Mouse (Mus musculus) spleen, postnatal 4 days (tissue): Measurements from ENCODE around the gene Fyn.

ENCODE experiments used
- DNase-seq, 2 experiments: peaks; one replicate each; pipeline ENCODE4 v3.0.0; 2022; ENCODE audit warnings: low spot score in 2 of 2

Fyn gene

DNA sequence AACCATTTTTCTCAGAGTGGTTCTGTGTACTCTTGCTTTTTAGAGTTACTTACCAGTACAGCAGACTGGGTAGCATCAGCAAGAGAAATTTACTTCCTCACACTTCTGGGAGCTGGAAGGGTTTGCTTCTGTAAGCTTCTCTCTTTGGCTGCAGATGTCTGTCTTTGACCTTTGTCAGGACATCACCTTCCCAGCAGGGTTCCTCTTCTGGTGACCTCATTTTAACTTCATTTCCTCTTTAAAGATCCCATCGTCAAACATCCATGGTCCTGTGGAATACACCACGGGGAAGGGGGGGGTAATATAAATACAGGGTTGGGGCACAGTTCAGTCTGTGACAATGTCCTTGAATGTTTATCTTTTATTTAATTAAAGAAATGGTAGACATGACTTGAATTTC, 74.5 kb downstream of the Fyn start:
- DNase-seq, result no peak

DNA sequence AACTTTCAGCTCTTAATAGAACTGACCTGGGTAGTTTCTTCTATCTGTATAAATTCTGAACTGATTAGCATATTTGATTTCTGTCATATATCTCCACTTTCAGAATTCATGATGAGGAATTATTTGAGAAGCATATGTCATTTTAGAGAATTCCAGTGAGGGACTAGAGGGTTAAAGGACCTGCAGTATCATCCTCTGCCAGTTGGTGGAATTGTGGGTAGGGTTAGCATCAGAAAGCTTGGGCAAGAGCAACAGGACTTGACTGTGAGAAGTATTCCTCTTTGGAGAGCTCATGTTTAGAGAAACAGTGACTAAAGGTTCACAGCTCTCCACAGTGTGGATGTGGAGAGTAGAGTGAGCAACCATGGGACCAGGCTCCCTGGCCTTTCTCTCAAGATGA, 75.3 kb downstream of the Fyn start:
- no peak for DNase-seq

DNA sequence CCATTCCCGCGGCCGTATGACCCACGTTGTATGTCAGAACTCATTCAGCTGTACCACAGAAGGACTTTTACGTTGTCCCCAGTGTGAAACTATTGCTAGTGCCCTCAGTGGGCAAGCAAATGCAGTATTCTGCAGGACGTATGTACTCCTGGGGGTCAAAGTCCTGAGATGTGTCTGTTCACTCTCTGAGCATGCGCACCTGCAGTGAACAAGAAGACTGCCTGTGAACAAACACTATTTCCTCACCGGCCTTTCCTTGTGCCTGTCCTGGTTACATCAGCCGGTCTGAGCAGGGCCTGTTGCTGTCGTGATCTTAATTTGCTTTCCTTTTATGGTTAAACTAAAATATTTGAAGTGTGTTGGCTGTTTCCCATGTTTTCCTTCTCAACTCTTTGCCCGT, 77.2 kb downstream of the Fyn start:
- DNase-seq, result no peak

DNA sequence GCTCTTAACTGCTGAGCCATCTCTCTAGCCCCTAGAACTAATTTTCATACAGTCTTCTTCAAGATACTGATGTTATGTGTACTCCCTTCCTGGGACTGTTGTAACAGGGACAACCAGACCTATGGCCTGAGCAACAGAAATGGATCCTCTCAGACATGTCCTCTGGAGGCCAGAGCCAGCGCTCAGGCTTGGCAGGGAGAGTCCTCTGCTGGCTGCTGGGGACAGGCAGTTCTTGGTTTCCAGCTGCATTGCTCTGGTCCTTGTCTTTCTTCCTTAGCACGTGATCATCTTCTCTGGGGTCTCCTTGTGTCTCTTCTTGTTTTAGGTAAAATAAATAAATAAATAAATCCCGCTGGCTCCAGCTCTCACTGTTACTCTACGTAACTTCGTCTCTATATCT, 78.1 kb downstream of the Fyn start:
- DNase-seq, result no peak

DNA sequence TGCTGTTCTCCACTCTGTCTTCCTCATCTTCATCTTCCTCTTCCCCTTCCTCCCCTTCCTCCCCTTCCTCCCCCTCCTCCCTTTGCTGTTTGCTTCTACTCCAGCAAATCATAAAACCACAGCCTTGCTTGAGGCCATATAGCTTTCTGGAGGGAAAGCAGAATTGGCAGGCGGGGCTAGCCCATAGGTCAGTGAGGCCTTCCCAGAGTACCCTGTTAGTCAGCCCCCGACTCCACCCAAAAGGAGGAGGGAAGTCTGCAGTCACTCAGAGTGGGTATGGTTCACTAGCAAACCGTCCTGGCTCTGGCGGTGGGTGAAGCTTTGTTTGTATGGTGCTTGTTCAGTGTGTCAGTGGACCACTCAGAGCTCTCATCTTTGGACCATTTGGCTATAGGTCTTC, 80.5 kb downstream of the Fyn start:
- no peak for DNase-seq

DNA sequence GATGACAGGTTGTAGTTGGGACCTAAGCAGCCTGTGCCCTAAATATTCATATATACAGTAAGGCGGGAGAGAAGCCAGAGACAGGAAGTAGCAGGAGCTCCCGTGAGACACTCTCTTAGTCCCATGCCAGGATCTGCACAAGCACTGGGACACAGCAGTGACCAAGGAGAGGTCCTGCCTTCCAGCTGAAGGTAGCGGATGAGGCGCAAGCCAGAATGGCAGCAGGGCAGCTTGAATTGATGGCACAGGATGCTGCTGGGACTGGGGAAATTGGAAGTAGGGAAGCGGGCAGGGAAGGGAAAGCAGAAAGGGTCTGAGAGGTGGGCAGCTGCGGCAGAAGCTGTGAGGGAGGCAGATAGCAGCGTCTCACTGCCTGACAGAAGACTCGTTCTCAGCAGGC, 81.7 kb downstream of the Fyn start:
- DNase-seq, result no peak

DNA sequence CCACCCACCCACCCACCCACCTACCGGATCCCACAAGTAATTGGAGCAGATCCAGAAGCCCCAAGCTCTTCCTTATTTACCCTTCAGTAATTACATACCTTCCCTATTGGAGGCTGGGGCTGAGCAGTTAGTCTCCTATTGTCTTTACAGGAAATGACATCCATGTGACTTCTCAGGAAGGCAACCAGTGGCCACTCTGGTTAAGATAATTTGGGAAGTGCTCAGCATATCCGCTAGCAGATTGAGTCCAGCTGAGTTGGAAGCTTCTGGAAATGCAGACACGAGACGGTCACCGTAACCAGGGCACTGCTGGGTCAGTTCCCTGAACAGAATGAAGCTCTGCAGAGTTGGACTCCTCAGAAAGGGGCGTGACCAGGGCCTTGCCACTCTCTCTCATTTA, 82.4 kb downstream of the Fyn start:
- no peak for DNase-seq

DNA sequence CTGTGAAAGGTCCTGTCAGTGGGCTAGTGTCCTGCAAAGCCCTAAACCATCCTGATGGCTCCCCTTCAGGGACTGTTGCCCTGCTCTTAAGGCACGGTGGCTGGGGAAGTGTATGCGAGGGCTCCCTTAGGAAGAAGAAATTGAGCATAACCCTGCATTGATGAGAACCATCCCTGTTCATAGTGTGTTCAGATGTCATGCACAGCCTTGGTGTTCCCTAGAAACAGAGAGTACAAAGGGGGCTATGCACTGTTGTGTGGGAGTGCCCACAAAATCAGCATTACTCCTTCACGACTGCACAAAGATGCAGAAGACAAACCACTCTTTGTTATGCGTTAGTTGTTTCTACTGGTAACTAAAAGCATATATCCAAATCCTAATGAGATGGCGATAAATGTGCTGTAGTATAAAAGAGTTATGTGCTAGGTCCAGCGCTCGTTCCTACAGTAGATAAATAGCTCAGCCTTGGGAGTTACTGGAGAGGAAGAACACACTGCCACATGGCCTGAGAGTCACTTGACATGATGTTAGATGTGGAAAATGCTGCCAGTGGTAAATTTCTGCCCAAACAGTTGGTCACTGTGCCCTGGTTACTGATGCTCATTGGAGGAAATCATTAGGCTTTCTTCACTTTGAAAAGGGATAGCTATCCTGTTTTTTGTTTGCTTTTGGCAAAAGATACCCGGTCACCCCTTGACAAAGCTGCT, 83.4 kb downstream of the Fyn start:
- no peak for DNase-seq

DNA sequence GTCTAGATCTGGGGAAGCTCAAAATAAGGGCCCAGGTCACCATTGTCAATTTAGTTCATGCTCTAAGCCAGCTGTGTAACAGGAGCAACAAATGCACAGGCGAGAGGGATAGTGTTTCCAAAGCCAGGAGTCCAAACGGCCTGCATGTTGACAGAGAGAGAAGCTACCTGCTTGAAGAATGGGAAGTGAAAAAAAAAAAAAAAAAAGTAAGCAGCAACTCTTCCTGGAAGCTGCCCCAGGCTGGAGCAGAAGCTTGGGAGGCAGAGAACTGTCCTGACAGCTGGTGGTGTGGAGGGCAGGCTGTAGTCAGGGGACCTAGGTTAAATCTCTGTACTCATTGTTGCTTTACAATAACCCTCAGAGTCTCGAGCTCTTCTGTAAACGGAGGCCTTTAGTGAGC, 86.7 kb downstream of the Fyn start:
- no peak for DNase-seq

DNA sequence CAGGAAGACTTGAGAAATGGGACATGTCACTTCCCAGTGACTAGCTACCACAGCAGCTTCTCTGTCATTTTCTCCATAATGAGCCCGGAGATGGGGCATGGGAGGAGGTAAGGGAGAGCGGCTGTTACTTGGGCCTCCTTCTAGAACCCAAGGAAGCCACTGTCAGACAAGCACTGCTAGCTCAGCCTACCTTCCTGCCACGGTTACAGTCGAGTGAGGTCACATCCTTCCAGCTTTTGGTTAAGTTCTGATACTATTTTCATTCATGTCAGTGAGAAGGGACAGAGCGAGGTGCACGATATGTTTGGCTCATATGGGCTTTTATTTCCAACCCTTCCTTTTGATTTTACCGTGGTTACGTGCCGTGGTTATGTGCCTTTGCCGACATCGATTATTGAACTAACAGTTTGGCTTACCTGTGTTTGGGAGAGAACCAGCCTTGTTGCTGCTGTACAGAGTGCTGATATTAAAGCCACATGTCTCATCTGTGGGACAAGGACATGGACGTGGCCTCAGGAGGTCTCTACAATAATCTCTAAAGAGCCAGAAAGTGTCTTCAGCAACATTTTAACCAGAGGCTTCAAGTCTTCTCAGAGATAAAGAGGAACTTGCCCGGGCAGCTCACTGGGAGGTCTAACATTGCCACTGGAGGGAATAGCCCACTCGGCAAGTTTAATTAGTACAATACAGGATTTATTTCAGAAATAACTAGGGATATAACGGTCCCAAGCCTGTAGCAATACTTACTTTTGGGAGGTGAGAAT, 87.4 kb downstream of the Fyn start:
- no peak for DNase-seq

DNA sequence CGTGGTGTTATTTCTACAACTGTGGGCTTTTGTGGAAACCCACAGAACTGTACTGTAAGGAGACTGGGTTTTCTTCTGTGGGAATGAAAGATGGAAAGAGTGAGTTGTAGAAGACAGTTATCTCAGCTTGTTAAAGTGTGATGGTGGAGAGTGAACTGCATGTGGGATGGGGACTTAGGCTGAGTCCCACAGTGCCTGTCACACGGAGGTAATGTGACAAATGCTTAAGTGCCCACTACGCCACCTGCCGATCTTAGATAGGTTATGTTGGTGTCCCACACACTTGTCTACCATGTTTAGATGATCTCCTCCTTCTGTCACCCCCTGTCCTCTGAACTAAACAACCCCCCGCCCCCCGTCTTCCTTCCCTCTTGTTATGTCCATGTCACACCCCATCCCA, 88.1 kb downstream of the Fyn start:
- DNase-seq, result no peak

DNA sequence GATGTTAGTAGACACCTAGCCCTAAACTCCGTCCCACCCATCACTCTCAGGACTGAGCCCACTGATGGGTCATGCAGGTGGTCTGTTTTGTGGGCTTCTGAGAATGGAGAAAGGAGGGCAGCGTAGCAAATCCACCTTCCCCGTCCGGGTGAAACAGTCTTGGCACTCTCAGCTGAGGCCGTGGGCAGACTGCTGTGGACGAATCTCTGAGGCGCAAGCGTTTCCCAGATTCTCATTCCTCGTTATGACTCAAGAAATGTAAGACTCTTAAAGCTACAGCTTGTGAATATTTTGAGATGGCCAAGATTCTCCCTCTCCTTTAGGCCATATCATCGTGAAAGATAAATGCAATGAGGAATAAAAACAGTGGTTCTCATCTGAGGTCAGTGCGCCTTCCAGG, 88.6 kb downstream of the Fyn start:
- DNase-seq, result no peak

DNA sequence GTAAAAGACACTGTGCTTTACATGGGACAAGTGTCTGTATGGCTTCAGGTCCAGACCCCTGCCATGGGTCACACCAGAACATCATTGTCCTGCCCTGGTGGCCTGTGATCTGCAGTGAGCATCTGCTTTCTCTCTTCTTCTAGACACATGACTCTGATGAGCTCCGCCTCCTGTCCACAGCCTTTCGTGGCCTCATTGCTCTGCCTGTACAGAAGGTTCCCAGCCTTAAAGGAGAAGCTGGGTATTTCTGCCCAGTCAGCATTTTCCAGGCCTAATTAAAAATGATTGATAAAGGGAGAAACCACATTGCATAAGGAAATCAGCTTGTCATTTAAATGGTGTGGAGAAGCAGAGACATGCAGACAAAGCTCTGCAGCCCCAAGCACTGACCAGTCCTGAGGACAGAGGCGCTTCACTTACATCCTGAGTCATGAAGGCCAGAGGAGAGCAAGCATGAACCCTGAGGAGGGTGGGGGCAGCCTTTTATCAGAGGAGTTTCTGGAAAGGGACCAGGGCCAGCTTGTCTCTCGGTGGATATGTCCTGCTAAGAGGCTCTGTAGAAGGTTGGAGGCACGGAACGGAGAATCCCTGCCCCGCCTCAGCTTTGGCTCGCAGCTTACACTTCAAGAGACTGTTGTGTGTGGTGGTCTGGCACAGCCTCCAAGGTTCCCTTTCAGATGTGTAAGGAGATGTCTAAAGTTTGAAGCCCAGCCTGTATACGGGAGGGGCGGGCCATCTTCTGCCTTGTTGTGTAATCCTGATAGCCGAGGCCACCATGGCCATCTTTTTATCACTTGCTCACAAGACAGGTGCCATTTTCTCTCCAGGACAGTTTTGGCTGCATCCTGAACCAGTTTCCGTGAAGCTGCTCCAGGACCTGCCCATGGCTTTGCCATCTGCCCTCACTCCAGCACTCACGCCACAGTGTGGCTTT, 90.4 kb downstream of the Fyn start:
- DNase-seq, result no peak

DNA sequence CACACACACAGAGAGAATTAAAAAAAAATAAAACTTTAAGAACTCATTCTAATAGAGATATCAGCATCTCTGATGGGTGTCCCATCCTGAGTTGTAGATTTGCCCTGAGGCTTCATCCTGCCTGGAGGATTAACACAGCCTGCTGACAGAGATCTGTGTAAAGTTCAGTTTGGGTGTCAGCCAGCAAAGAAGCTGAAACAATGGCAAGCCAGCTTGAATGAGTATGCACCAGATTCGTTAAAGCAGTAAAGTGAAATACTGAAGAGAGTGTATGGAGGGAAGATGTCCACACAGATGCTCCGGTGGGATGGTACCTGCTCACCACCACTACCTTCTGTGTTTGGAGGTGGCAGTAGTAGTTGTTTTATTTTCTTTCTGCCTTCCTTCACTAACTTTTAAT, 92.0 kb downstream of the Fyn start:
- DNase-seq, result no peak

DNA sequence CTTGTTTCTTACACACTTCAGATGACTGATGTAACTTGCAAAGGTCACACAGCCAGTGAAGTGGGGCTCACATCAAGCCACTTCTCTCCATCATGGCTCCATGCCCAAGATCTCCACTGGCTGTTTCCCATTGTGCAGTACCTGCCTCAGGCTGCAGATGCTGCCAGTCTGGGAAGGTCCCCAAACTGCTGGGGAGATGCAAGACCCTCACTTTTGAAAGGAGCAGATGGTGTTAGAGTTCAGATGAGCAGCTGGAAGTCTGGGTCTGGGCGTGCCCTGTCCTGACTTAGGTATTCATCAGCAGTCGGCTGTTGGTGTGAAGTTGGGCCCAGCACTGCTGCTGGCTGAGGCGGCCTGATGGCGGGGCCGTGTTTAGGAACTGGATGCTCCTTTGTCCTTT, 93.3 kb downstream of the Fyn start:
- no peak for DNase-seq

DNA sequence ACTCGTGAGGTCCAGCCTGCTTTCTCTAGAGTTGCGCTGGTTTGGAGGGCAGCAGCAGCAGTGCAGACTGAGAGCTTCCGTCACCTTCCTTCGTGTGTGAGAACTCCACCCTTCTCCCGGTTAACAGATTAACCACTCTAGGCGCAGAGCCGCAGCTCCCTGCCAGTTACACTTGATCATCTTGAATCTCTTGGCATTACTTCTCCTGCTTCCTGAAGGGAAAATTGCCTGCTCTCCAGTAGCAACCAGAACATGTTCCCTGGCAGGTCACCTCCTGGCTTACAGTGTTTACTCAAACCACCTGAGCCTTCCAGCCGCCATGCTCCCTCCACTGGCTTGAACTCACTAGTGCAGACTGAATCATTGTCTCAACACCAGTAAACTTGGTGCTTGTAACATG, 94.1 kb downstream of the Fyn start:
- no peak for DNase-seq

DNA sequence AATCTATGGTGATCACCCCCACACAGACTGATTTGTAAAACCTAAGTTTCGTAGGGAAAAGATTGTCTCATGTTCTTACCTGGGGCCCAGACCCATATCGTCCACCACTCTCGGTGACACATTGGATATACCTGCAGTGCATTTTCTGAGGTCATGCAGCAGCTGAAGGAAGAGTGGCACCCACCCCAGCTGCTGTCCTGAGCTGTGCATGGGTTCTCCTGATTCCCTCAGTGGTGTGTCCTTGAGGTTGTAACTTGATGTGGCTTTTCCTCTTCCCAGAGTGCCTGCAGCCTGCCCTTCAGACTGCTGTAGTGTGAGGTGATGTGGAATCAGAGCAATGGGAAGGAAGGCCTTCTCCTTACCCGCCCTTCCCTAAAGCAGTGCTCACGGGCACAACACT, 95.7 kb downstream of the Fyn start:
- no peak for DNase-seq

DNA sequence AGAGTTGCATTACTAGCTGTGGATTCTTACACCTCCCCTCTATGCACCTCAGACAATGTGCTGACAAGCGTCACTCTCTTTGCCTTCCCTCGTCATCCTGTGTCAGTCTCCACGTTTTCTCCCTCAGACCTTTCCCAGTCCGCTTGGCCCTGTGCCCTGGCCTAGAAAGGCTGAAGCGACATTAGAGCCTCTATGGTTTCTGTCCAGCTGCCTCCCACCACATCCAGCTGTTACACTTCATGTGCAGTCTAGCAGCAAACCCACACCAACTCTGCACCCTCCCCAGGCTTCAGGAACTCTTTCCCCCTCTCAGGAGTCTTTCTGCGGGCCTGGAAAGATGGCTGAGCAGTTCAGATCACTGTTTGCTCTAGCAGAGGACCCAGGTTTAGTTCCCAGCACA, 98.7 kb downstream of the Fyn start:
- no peak for DNase-seq

DNA sequence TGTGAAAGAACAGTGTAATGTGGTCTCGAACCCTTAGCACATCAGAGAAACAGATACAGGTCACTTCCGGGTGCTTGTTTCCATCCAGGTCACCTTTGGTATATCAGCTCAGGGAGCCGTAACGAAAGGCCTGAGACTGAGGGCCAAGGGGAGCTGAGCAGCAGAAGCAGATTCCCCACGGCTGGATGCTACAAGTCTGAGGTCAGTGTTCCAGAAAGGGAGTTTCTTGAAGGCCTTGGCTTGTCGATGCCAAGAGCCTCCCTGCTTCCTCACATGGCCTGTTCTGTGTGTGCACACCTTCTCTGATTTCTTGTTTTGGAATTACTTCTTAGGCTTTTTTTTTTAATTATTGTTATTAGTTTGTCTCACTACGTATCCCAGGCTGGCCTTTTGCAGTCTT, 99.2 kb downstream of the Fyn start:
- DNase-seq, result no peak

DNA sequence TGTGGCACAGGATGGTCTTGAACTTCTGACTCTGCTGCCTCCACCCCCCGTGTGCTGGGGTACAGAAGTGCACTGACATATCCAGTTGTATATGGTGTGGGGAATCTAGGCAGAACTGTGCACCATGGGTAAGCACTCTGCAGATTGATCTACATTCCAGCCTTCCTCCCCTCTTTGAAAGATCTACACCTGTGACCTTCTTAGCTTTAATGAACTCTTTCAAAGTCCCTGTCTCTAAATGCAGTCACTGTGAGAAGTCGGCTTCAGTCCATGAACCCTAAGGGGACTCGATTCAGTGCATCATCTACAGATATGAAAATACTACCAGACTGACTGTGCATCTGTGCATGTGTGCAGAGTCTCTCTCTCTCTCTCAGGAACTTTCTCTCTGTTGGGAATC, 99.9 kb downstream of the Fyn start:
- no peak for DNase-seq

DNA sequence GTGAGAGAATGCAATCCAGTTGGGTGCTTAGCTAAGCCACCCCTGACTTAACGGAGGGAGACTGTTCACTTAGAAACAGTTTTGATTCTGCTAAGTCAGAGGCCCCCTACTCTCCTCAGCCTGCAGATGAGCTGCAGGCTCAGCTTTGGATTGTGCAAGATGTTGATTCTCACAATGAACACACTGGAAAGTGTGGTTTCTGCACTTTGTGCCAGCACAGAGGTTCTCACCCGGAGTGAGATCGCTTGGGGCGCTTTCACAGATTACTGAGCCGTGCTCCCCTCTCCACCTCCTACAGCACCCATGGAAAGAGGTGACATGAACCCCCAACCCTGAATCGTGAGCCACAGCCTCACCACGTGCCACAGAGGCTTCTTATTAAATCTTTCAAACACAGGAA, 100.7 kb downstream of the Fyn start:
- no peak for DNase-seq

DNA sequence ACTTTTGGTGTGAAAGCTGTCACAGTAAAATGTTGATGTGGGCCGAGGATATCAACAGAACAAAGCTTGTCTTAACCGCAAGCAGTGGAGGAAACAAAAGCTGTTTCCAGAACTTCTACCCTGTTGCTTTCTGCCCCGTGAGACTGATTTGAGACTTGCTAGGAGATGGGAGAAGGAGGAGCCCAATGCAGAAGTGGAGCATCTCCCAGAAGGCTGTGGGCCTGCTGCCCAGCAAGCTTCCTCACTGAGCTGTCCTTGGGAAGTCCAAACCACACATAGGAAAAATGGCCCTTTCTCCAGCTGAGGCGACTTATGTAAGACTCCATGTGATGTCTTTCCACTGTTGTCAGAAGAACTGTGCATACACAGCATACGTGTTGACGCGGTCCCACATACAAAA, 101.7 kb downstream of the Fyn start:
- no peak for DNase-seq
